Mouse (Mus musculus) CH12F3 (cell line): ENCODE measurements around the gene Prima1.

ENCODE experiments used
- in situ Hi-C: fragments of 300-500 bp; cut with MboI; formaldehyde crosslinking; loops from 2 replicates; pipeline ENCODE4 v1.14.3; 2020; ENCODE audit warnings: low sequenced_read_pairs

Gene Prima1

GRCm38 (mm10) chr12:103229058-103229457 lies 12.9 kb downstream of the Prima1 start:
- in situ Hi-C loops, result no loop called here

DNA sequence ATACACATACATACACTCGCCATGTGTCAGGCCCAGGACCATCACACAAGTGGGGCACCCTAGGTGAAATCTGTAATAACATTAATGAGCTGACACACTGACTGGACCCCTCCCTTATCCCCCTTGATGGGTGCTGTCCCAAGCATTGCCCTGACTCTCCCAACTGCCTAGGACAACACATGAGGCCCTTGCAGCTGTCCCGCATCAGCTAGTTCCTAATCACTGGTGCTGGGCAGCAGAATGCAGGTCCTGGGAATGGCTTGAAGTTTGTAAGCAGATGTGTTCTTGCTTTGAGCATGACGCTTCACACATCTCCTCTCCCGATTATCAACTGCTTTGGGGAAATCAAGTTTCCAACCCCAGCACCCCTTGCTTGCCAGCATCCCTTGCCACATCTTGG lies 15.8 kb downstream of the Prima1 start:
- in situ Hi-C loops, result no loop called here

DNA sequence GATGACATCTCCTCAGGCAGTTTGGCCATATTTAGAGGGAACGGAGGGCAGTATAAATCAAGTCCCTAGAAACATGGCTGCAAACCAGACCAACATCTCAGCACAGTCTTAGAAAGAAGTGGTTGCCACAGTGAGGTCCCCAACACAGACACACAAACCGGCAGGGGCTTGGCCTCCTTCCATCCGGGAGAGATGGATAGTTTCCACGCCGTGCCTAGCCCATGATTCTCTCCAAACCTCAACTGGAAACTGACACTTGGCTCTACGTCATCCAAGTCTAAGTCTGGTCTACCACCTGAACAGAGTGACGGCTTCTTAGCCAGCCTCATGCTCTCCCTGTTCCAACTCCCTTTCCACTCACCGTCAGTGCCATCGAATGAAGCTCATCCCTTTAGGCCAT lies 18.3 kb downstream of the Prima1 start:
- in situ Hi-C loops, result no loop called here

GRCm38 (mm10) chr12:103215877-103216610 lies 25.9 kb downstream of the Prima1 start:
- in situ Hi-C loops, result no loop called here

DNA sequence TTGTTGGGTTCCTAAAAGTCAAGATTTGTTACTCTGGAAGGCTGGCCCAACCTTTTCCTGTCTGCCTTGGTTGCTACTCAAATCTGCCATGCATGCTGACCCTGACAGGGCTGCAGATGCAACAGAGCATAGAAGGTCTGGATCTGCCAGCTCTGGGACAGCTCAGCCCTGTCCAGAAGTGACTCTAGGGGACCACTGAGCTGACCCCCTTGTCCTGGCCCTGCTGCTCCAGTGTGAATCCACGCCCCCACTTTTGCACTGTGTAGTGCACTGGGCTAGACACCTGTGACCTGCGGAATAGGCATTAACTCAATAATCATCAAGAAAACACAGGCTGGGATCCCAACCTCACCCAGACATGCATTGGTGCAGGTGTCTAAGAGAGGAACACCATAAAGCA lies 27.2 kb downstream of the Prima1 start:
- in situ Hi-C loops, result no loop called here

- in situ Hi-C loops, result no loop called here
Observed at GRCm38 (mm10) chr12:103214270-103214669, 27.7 kb downstream of the Prima1 start.

GRCm38 (mm10) chr12:103213591-103213990 lies 28.4 kb downstream of the Prima1 start:
- in situ Hi-C loops, result no loop called here

DNA sequence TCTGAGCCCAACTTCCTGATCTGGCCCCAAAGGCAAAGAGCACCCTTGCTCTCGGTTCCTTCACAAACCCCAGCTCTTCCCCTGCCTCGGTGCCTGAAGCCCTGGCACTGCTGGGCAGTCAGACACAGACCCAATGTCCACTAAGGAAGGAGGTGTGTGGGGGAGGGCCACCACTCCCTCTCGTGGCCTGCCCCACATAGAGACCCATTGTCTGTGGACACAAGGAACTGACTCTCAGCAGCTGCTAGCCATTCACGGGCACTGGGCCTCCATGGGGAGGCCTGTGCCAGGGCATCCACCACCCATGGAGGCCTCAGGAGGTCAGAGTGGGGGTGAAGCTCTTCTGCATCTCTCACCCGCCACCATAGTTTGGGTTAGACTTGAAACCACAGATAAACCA lies 30.9 kb downstream of the Prima1 start:
- in situ Hi-C loops, result no loop called here

- in situ Hi-C loops, result no loop called here
Observed at GRCm38 (mm10) chr12:103209581-103209980, 32.4 kb downstream of the Prima1 start.

GRCm38 (mm10) chr12:103205561-103205960 lies 36.4 kb downstream of the Prima1 start:
- in situ Hi-C loops, result no loop called here

- in situ Hi-C loops, result no loop called here
Observed at GRCm38 (mm10) chr12:103202592-103203544, 39.1 kb downstream of the Prima1 start.

DNA sequence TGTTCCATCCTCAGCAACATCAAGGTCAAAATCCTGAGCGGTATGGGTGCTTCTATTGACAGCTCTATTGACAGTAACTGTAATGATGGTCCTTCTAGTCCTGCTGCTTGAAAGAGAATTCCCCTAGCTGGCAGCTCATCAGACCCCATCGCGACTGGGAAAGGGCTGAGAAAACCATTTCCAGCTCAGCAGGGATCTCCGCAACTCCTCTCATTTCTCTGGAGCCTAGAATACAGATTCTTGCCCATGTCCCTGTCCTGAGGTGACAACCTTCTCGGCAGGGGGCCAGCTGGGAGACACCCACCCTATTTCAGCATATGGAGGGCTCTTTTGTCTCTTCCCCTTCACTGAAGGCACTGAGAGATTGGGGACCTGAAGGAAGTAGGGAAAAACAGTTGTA lies 49.0 kb downstream of the Prima1 start:
- in situ Hi-C loops, result no loop called here

DNA sequence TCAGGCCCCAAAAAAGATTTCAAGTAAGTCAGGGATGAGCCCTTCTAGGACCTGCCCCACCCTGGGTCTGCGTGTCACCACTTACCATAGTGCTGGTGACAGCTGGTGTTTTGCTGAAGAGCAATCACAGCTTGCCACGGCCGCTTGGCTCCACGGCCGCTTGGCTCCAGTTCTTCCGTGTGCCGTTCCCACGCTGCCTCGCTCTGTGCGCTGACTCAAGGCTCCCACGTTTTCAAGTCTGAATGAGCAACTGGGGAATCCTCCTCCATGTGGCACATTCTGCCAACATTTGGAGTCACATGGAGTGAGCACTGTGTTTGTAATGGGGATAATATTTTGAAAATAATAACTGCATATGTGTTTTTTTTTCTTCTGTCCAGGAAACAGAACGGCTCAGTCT lies 52.2 kb downstream of the Prima1 start:
- in situ Hi-C loops, result no loop called here

- in situ Hi-C loops, result no loop called here
Observed at GRCm38 (mm10) chr12:103188223-103188622, 53.7 kb downstream of the Prima1 start.

GRCm38 (mm10) chr12:103187020-103187419 lies 54.9 kb downstream of the Prima1 start:
- in situ Hi-C loops, result no loop called here

- in situ Hi-C loops, result no loop called here
Observed at GRCm38 (mm10) chr12:103183057-103183456, 58.9 kb downstream of the Prima1 start.

DNA sequence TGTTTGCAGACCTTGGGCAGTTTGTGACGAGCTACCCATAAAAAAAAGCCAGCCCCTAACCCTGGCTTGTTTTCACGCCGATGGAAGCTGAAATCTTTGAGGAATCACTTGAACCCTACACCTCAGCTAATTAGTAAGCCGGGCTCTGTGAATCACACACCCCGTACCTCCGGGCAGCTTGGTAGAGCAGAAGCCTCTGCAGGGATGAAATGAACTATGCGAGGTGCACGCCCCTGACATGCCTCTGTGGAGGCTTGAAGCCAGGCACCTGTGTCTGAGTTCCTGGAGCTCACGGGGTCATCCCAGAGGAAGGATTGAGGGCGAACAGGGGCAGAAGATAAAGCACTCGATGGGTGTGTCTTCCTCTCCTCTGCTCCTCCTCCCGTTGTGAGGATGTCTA lies 73.1 kb downstream of the Prima1 start:
- in situ Hi-C loops, result no loop called here

DNA sequence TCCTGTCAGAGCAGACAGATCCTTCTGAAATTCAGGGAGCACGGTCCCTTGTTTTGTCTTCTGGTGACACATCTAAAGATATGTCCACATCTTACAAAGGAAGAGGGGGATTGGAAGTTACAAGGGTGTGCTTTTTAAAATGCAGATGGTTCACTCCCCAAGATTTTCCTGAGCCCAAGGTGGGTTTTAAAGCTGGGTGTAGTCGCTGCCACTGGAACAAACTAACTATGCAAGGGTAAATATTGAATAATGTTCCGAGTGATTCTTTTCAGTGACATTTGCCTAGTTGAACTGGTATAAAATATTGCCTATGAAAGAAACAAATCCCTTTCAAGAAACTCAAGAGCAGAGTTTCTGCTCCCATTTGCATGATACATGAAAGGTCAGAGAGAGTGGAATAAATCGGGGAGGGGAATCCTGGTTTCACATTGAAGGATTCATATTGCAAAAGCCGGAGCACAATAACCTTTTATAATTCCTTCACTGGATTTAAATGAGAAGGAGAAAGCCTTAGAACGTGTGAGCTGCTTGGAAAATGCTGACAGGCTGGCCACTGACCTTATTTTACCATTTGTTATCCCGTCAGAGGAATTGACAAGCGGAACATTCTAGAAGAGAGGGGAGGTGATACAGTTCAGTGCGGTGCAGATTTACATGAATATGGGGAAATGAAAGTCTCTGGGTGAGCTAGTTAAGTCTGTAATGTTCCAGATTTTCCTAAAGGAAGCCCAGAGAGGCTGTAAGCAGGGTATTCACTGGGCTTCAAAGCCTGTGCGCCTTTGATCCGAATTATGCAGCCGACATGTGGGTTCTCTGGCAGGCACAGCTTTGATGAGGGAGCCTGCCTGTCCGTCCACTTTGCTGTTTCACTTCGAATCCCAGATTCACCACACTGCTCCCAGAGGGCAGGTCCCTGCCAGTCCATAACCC lies 77.6 kb downstream of the Prima1 start:
- in situ Hi-C loops, result no loop called here

GRCm38 (mm10) chr12:103163596-103163995 lies 78.4 kb downstream of the Prima1 start:
- in situ Hi-C loops, result no loop called here

GRCm38 (mm10) chr12:103160721-103161120 lies 81.2 kb downstream of the Prima1 start:
- in situ Hi-C loops, result no loop called here

DNA sequence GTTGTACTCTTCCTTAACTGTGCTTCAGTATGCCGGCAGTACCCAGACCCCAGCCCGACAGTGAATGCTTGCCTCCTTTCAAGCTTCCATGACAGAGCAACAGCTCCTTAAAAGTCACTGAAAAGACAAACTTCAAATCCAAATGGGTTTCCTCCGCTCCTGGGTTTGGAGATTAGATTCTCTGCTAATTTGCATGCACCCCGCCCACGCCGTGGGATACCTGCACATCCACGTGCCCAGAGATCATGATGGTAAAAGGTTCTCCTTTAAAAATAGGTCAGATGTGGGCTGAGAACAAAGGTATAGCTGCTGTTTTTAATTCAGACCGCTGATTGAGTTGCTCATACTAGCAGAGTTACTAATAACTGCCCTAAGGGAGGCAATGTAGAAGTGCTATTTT lies 82.9 kb downstream of the Prima1 start:
- in situ Hi-C loops, result no loop called here
